Mouse (Mus musculus) T-helper 17 cell (primary cell): ENCODE data around the gene Krtdap.
"Not testable (repeated sequence)": the region's sequence is repeated elsewhere in the genome, so short reads cannot be mapped to it uniquely, and the experiment has no call there.

Source experiments
- in situ Hi-C, 2 experiments: fragments of 300-600 bp; cut with MboI, MseI; formaldehyde crosslinking; loops; 1 replicate in 1 of 2; 2 replicates in 1 of 2; pipeline ENCODE4 v1.15.1; 2025; ENCODE audit warnings: high pct_unique_total_duplicates in 2 of 2

Krtdap gene

DNA sequence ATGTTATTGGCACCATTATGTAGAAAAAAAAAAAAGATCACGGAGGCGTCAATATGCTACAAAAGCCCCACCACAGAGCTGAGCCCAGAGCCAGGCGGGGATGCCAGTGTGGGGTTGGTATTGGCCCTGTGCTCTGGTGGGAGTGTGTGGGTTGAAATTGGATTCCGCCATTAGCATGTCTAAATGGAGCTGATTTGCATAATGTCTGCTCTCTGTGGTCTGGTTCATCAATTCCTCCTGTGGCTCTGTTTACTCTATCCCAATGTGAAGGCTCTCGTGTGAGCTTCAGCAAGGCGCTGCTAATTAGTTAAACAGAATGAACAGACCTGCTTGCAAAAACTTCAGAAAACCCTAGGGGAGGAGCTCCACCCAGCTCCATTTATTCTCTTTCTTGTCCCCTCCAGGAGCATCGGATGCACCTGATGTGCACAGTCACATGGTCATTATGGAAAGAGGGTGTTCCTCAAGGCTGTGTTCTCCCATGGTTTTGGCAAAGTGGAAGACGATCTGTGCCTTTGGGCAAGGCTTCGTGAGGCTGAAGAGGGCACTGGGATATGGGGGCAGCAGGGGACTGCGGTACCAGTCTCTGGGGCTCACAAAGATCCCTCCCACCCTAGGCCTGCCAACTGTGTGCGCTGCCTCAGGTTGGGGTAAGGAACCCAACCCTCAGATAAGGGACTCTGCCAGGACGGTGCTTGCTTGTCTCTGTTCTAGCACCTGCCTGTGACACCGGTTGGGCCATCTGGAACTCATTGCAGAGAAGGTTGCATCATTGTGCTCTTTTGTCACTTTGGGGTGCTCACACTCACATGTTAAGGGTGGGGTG is 1.8 kb upstream of the Krtdap start:
- in situ Hi-C loops = loop anchor here in 1 of 2 experiments (10.0 kb wide), 1 partner anchor 189 kb away; the partner anchor contains the start of genes Fam187b and Lsr

DNA sequence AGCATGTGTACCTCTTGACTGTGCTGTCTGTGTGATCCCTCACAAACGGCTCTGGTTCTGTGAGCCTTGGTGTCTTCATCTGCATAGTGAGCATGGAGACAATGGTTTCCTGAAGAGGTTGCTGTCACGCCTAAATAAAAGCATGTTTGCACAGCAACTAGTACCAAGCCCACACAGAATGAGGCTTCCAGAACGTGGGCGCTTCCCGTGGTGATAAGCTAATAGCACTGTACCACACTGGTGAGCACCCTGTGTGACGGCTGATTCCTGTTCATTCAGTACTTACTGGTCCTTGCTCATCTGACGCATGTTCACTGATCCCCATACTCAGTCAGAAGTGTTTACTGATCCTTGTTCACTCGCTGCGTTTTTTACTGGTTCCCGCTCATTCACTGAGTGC is 2.4 kb downstream of the Krtdap start:
- in situ Hi-C loops = no loop called here

DNA sequence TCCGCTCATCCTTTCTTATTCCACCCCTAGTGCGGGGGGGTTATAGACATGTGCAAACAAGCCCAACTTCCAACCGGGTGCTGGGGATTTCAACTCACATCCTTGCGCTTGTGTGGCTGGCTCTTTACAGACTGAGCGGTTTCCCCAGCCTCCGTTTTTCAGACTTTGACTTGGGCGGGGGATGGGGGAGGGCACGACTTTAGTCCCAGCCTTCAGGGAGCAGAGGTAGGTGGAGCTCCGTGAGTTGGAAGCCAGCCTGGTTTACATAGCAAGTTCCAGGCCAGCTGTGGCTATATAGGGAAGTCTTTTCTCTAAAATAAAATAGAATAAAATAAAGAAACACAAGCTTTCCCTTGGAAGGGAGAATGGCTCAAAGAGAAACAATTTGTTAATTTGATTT is 4.2 kb downstream of the Krtdap start:
- in situ Hi-C loops = no loop called here

DNA sequence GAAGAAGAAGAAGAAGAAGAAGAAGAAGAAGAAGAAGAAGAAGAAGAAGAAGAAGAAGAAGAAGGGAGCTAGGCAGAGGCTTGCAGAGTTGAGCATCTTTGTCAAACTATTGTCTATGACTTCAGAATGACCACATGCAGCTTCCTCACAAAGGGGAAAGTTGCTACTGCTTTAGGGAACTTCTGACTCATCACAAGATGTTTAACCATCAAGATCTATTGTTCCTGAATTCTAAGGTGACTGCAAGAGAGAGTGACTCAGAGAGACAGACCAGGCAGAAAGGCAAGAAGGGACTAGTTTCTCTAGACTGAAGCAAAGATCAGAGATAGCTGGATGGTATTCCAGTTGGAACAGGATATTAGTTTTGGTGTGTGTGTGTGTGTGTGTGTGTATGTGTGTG is 7.2 kb downstream of the Krtdap start:
- in situ Hi-C loops = loop anchor here in 1 of 2 experiments (5.0 kb wide), 1 partner anchor 67 kb away; the partner anchor contains the start of gene Ffar1

DNA sequence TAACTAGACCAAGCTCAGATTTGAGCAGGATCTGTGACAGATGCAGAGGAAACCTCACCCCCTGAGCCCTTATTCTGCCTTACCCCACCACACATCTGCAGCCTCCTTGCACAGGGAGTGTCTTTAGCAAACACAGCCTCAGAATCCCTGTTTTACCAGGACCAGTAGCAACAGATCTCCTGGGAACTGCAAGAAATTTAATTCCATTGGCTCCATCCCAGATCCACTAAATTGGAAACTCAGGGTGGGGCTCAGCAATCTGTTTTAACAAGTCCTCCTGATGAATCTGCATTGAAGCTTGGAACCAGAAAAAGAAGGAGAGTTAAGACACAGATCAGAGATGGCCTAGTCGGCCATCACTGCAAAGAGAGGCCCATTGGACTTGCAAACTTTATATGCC is 9.1 kb downstream of the Krtdap start:
- in situ Hi-C loops = loop anchor here in 1 of 2 experiments (5.0 kb wide), 1 partner anchor 66 kb away; the partner anchor contains the start of gene Ffar1

DNA sequence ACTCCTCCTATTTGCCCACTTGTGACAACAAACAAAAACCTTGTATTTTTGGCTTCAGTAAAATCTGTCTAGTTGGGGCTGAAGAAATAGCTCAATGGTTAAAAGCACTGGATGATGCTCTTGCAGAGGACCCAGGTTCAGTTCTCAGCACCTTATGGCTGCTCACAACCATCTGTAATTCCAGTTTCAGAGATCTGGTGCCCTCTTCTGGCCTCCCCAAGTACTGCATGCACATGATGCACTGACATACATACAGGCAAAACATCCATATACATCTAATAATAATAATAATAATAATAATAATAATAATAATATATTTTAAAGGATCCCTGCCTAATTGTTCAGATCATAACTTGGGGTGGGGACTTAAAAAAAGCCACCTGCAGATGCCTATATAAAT is 13.0 kb downstream of the Krtdap start:
- in situ Hi-C loops = no loop called here

DNA sequence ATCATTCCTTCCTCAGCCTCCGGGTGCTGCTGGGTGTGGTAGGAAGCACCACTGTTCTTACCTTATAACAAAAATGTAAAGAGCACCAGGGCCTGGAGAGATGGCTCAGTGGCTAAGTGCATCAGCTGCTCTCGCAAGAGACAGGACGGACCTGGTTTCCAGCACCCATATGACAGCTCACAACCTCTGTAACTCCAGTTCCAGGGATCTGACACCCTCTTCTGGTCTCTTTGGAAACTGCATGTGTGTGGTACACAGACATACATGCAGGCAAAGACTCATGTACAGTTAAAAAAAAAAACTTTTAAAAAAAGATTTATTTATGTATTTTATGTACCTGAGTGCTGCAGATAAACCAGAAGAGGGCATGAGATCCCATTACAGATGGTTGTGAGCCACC is 15.6 kb downstream of the Krtdap start:
- in situ Hi-C loops = no loop called here

DNA sequence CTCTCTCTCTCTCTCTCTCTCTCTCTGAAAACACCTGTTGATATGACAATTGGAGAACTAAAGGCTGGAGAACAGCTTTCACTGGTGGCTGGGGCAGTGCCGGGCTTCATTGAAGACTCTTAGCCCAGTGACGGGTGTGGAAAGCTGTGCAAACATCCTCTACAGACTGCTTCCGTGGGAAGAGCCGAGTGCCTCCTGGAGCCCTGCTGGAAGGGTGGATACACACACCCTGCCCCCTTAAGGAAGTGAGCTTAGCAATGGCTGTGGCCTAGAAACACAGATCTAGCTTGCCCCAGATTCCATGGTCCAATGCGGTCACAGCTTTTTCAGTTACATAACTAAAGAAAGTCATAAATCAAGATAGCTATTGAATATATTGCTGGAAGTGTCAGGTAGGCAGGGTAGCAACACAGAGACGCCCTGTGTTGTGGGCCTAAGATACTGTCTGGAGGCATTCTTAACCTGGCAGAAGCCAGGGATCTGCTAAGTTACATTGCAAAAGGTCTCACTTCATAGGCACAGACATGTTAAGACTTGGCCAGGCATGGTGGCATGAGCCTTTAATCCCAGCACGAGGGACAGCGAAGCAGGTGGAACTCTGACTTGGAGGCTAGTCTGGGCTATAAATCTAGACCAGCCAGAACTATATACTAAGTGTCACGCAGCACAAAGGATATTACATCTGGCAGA is 16.5 kb downstream of the Krtdap start:
- in situ Hi-C loops = no loop called here

DNA sequence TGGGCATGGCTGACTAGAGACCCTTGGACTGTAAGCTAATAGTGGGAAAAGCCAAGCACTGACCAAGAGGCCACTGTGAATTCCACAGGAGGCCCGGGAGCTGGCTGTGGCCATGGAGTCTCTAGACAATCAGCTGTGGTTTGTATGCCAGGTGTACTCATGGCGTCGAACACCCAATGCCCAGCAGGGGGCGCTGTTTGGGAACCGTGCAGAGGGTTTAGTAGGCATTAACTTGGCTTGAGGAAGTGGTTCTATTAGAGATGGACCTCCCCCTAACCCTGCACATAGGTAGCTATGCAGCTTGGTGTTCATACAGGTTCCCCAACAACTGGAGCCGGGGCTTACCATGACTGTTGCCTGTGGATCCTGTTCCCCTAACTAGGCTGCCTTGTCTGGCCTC is 18.2 kb downstream of the Krtdap start:
- in situ Hi-C loops = no loop called here

DNA sequence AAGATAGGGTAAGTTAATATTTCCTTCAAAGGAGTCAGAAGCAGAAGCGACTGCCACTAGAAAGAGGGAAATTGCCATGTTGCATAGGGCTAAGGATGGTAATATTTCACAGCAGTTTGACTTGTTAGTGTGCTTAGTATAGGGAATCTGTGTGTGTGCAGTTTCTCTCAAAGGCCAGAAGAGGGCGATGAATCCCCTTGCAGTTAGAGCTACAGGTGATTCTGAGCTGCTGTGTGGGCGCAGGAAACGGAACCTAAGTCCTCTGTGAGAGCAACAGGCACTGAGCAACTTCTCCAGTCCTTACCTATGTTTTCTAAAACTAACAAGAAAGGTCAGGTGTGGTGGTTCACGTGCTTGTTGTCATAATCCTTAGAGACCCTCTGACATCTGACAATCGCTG is 22.6 kb downstream of the Krtdap start:
- in situ Hi-C loops = no loop called here

DNA sequence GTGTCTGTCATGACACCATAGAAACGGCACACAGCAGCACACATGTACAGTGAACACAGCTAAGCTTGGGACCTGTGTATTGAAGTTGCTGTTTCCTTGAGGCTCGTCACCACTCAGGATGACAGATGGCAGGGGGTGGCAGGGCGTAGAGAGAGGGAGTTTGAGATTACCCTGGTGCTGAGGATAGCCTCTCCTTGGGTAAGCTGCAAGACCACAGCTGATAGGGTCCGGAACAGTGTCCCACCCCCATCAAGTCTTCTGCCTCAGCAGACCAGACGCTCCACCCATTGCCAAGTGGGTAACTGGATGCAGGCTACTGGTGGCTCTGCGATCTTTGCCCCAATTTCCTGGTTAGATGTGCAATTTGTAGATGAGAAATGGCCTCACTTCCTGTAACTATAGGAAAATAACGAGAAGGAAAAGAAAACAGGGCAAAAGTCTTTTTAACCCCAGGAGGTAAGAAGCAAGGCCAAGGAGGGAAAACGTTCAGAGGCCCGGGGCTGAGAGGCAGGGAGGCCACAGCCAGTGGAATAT is 24.1 kb downstream of the Krtdap start:
- in situ Hi-C loops = no loop called here

DNA sequence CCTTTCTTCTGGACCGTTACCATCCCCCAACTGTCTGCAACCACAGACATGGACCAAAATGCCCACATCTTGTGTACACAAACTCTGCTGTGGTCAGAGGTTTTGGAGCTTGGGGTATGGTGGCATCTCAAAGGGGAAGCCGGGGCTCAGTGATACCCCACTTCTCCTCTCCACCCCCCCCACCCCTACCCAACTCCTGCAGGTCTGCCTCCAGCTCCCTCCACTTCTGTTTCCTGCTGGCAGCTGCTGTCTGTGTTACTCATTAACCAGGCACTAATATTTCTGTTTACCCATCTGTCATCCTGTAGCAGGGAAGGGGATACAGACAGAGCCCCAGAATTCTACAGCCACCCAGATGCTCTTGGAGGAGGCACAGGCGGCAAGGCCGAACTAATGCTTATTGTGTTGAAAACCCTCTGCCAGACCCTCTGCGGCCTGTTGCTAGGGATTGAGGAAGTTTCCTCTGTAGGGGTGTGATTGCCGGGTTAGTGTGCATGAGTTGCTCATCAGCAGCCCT is 24.7 kb downstream of the Krtdap start:
- in situ Hi-C loops = no loop called here

DNA sequence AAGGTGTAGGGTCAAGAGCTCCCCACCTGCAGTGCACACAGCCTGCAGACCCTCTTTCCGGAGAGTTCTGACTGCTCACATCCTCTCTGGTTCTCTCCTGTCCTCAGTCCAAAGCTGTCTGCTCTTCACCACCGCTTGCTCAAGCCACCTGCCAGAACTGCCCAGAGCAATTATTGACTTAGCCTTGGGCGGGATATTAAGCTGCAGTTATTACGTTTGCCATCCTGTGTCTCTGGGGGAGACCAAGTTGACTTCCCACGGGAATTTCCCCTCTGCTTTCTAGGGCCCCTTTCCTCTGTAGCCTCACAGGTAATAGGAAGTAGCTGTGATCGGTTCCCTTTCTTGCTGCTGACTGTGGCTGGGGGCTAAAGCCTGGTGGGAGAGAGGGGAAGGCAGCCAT is 32.4 kb downstream of the Krtdap start:
- in situ Hi-C loops = no loop called here

DNA sequence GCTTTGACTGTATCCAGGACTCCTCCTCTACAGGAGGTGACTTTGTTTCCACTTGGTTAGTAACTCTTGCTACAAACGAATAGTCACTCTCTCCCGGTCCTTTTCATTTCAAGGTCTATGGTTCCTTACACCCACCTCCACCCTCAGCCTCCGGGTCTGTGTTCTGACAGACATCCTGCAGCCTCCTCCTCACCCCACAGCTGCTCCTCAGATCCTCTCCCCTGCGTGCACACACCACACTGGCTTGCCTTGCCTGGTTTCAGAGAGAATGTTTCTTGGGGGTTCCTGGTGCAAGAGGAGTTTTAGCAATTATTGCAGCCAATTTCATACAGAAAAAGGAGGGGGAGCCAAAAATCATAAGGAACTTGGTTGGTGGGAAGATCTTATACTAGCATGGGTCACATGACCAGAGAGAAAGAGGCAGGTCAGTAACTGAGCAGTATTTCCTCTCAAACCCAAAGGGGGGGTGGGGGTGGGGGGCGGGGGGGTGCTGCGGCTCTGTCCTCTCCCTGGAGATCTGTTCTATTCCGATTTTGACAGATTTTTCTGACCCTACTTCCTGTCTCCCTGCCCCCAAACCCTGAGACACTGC is 33.3 kb downstream of the Krtdap start:
- in situ Hi-C loops = no loop called here

DNA sequence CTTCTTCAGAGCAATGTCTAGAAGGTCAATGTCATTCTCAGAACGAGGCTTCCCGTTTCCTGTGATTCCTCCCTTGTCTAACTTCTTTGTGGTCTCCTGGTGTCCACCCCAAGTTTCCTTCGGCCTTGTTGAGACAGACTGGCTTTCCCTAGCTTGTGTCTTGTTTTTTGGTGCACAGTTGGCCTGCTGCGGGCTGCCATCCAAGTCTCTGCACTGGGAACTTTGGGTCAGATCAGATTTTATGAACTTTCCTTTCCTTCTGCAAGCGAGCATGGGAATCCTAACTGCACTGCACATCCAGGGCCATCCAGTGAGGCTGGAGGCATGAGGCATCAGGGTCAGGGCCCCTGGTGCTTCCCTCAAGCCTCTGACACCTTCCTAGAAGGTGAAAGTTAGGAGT is 33.8 kb downstream of the Krtdap start:
- in situ Hi-C loops = no loop called here

DNA sequence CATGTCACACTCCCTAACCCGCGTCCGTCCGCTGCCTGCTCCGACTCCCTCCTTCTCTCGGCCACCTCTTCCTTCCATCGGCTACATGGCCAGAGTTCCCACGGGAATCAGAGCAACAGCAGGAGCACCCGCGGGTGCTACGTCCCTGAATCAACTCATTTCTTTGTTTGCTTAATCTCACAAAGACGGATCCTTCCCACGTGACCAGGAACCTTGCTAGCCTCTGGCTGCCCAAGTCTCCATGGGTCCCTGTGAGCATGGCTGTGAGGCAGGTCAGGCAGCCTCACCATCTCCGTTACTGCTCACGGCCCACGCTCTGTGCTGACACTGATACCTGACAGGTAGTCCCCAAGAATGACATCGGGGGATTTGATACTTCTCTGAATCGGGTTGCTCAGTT is 36.0 kb downstream of the Krtdap start, which contains the start of gene Ffar2:
Ffar2 (minus strand) TSS at position 101 of the 400 bp plus-strand sequence.
- in situ Hi-C loops = no loop called here

DNA sequence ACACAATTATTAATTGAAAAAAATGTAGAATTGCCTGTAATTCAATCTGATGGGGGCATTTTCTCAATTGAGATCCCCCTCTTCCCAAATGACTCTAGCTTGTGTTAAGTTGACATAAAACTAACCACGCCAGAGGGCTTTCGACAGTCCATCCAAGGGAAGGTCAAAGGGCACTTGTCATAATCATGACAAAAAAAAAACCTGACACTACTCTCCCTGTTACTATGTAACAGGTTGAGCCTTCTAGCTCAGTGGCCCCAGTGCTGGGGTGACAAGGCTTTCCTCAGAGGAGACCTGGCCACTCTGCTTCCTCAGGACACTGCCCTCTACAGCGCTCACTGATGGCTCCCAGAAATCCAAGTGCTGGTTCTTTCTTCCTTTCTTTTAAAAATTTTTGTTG is 36.6 kb downstream of the Krtdap start:
- in situ Hi-C loops = no loop called here

DNA sequence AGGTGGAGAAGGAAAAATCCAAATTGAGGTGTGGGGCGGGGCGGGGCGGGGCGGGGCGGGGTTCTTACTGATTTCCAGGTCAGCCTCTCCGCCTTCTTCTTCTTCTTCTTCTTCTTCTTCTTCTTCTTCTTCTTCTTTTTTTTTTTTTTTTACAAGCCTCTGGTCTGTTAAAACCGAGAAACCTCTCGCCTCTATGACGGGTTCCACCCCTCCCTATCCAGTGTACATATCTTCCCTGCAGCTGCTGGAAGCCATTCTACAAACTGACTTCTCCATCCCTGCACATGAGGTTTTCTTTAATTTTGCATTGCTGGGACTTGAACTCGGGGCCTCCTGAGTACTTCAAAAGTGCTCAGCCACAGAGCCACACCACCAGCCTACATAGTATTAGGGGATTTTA is 39.0 kb downstream of the Krtdap start:
- in situ Hi-C loops = no loop called here

DNA sequence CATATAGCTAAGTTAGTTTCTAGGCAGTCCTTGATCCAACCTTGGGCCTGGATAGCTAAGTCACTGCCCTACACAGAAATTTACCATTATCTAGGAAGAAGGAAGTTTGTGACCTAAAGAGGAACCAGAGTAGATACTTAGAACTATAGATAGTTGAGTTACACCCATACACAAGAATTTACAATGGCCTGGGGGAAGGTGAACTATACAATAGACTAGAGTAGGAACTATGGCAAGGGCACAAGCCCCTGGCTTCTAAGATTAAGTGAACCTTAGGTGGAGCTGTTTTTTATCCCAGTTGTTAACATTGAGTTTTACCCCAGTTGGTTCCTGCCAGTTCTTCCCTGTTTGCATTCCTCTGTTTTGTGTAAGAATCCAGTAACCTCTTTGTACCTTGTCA is 41.2 kb downstream of the Krtdap start:
- in situ Hi-C loops = not testable (repeated sequence)

DNA sequence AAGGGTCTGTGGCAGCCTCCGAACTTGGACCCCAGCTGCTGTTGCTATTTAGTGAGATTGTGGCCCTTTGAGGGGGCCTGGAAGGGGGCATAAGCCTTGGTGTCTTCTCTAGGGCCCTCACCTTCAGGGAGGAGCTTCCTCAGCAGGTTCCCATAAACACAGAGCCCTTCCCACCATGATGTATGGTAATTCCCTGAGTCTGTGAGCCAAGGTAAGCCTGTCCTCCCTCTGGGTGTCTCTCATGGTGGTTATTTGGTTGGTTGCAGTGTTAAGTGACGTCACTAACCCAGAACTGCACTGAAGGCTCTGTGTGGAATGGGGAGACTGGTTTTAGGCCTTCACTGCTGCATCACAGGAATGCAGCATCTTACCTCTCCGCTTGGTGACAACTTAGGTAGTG is 41.7 kb downstream of the Krtdap start:
- in situ Hi-C loops = no loop called here

DNA sequence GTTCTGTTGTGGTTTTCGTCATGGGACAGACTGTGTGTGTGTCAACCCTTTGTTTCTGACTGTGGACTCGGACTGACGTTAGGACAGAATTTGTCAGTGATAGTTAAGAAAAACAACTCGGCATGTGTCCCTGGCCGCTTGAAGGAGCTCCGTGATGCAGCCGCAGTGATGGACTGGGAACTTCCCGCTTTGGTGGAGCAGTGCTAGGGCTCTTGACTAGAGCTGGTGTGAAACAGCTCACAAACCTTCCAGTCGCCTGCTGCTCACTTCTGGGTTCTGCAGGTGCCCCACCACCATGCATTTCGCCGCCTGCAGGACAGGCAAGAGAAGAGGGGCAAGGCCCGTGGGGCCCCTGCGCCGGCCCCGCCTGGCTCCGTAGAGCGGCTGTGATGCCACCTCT is 44.6 kb downstream of the Krtdap start:
- in situ Hi-C loops = no loop called here

DNA sequence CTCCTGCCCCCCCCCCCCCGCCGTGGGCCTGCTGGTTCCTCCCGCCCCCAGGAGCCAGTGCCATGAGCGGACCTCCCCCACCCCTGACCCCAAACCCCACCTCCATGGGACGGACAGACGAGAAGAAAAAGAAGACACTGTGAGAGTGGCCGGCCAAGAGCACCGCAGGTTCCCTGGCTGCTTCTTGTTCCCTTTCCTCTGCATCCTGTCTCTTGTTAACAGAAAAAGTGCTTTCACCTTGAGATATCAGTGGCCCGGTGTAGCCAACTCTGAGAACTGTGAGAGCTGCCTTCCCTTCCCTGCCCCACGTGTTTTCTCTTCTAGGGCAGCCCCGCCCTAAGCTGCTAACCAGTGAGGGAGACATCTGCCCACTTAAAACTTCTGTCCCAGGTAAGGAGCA is 45.0 kb downstream of the Krtdap start:
- in situ Hi-C loops = not testable (repeated sequence)
